Mouse (Mus musculus): ENCODE results near the gene Rusc2.

DNA sequence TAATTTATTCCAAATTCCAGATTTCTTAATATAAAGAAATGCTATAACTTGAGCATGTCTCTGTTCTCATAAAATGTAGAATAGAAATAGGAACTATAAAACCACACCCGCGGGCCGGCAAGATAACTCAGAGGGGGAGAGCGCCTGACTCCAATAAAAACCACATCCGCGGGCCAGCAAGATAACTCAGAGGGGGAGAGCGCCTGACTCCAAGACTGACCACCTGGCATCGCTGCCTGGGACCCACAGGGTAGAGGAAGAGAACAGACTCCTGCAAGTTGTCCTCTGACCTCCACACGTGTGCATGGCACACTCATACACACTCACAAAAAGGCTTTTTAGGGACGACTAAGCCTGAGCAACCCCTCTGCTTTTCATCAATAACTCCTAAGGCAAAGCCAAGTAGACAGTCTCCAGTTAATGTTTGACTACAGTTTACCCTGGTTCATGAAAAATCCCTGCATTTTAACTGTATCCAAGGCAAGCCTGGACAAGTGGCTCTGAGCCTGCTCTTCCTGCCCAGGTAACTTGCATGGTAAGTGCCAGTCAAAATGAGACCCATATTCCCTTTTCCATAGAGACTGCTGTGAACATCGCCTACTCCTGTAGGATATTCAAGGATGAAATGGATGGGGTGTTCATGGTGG lies 16.7 kb upstream of the Rusc2 start:
- TF ChIP-seq POLR2A (IDR thresholded peaks at IDR 0.05; ENCODE audit: insufficient read depth, low read depth, low read length) (no peak), CTCF (IDR thresholded peaks at IDR 0.05) (no peak)
